Mouse (Mus musculus) ES-Bruce4 (cell line): ENCODE data around the gene Zfp296.
A peak's percentile ranks its signal among the peaks of the same experiment; 100 is the strongest.

ENCODE experiments used
- CTCF ChIP-seq: IDR thresholded peaks from one replicate; pipeline ENCODE4 v1.8.1; 2011; ENCODE audit warnings: low read depth, low read length
- EP300 ChIP-seq: IDR thresholded peaks from 2 replicates; pipeline ENCODE4 v1.6.1; 2011; ENCODE audit warnings: low read depth, low read length; ENCODE audit not compliant: insufficient read depth

DNA sequence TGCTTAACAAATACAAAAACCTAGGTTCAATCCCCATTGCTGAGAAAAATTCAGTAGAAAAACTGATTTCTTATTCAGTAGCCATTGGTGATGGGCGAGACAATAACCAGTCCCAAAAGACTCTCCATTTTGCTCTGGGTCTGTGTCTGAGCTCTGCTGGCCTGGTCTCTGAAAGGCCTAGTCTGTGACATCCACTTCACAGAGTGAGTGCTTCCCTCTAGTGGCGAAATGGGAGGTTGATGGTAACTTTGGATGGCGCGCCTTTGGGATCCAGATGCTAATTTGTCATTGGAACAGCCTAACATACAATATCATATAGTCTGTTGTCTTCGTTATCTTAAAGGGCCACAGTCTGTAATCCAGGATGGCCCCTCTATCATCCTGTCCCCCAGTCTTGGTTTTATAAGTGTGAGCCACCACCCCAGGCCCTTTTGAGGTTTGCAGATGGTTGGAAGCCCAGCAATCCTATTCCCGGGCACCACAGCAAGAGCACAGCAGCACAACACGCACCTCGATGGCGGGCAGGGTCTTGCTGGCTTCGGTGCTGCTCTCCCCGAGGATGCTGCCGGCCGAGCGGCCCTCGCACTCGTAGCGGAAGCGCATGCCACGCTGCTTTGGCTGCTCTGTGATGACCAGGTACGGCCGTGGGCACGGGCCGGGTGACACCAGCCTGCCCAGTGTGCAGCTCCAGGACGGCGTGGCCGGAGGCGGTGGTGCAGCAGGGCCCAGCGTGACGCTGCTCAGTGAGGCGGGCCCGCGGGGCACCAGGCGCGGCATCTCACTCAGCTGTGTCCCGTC is 42.1 kb downstream of the Zfp296 start:
- peak; percentile 77 for TF ChIP-seq CTCF
- TF ChIP-seq EP300, result no peak
